Mouse (Mus musculus) hindbrain, embryonic 13.5 days (tissue): ENCODE results near the gene Zdhhc17. TPM values are rescaled to one million over a fixed set of nuclear protein-coding genes. Genes with fewer than 3 reads are reported as not detected.

Experiments used
- ATAC-seq: fragments of 200-750 bp; cut with Nextera tagmentation; 2 replicates; pipeline ENCODE4 v1.8.0; 2017; ENCODE audit warnings: moderate TSS enrichment; ENCODE audit not compliant: low FRiP score
- H3K27ac ChIP-seq: fragments of 300-500 bp; sonication (generic); 2 replicates; pipeline ENCODE4 v1.5.1; 2015; ENCODE audit warnings: inconsistent platforms, mild to moderate bottlenecking, moderate library complexity
- H3K27me3 ChIP-seq: fragments of 300-500 bp; sonication (generic); 2 replicates; pipeline ENCODE4 v1.6.1; 2015; ENCODE audit warnings: mild to moderate bottlenecking, inconsistent platforms
- H3K36me3 ChIP-seq: fragments of 300-500 bp; sonication (generic); 2 replicates; pipeline ENCODE4 v1.6.1; 2015; ENCODE audit warnings: mild to moderate bottlenecking, inconsistent platforms
- H3K4me1 ChIP-seq: fragments of 300-500 bp; sonication (generic); replicated peaks from 2 replicates; pipeline ENCODE4 v1.6.1; 2015; ENCODE audit warnings: inconsistent platforms
- H3K4me2 ChIP-seq: fragments of 300-500 bp; sonication (generic); 2 replicates; pipeline ENCODE4 v1.6.1; 2015; ENCODE audit warnings: inconsistent platforms, mild to moderate bottlenecking, moderate library complexity
- H3K4me3 ChIP-seq: fragments of 300-500 bp; sonication (generic); 2 replicates; pipeline ENCODE4 v1.5.1; 2015; ENCODE audit warnings: mild to moderate bottlenecking, inconsistent platforms
- H3K9ac ChIP-seq: fragments of 300-500 bp; sonication (generic); 2 replicates; pipeline ENCODE4 v1.6.1; 2015; ENCODE audit warnings: mild to moderate bottlenecking, inconsistent platforms
- H3K9me3 ChIP-seq: fragments of 300-500 bp; sonication (generic); 2 replicates; pipeline ENCODE4 v1.6.1; 2016; ENCODE audit warnings: inconsistent platforms
- WGBS: fragments of 180-500 bp; shearing (Covaris S2); methylation state at CpG from one replicate; pipeline ENCODE4 v1.1.7; 2015; 5-methylcytosine and 5-hydroxymethylcytosine counted together
- polyA plus RNA-seq: library from polyadenylated mRNA; unstranded; fragments of >200 nt; fragmentation: Nextera tagmentation; extraction: Ambion mirVana; gene quantifications from 2 replicates; pipeline ENCODE4 v1.2.1, GENCODE M21; 2015

The Zdhhc17 gene
- polyA plus RNA-seq, 1 experiment from 2014 or later = 55.5 TPM

DNA sequence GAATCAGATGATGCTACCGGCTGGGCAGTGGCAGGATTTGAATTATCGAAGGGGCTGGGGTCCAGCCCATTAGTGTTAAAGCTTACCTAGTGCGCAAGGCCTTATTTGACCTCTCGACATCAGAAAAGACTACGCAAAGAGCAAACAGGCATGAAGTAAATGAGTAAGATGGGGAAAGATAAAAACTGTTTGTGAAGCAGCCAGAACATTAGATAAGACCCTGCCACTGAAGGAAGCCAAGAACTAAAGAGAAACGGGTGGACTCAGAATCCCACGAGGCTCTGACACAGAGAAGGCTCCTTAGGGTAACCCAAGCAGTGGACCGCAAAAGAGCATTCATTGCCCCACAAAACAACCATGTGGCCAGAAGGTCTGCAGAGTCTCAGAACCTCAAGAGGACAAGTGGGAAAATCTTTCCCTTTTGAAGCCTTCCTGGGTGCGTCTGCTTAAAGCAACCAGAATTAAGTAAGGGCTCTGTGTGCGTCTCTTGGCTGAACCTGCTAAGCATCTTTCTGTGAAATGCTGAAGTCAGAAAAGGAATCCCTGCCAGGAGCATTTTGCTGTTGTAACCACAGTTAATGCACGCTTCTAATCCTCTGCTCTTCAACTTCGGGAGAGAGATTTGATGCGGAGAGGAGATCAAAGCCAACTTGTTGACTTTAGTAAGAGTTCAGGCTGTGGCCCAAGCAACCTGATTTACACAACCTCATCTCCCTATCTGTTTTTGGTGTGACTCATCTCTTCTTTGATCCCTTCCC is 110.0 kb downstream of the Zdhhc17 start:
- Histone ChIP-seq H3K27me3 (no peaks in the 10 kb centered on the region), H3K4me3 (no peak overlapping the region), H3K4me1 (no peaks in the 10 kb centered on the region), H3K9ac (no peak overlapping the region), H3K27ac (no peak overlapping the region), H3K4me2 (no peak overlapping the region), H3K9me3 (no peaks in the 10 kb centered on the region), H3K36me3 (no peaks in the 10 kb centered on the region)
- WGBS = 78% methylated on average over 13 of the region's 13 CpGs
- ATAC-seq = no peak

Other genes with a start within 250 kb of the Zdhhc17 start
- gene Csrp2, start 90.4 kb downstream of the Zdhhc17 start, polyA plus RNA-seq = 154 and 156 TPM in 2 replicates
- gene Osbpl8, start 154.6 kb upstream of the Zdhhc17 start, polyA plus RNA-seq = 17.6 and 17.7 TPM in 2 replicates